Mouse (Mus musculus) olfactory bulb, adult 2 months (tissue): Measurements from ENCODE around the gene Abr.
A peak's percentile ranks its signal among the peaks of the same experiment; 100 is the strongest.

ENCODE experiments used
- CTCF ChIP-seq: fragments of 200-500 bp; IDR thresholded peaks from 2 replicates; pipeline ENCODE4 v1.5.1; 2012; ENCODE audit warnings: low read depth, mild to moderate bottlenecking, low read length, moderate library complexity; ENCODE audit not compliant: insufficient read depth
- POLR2A ChIP-seq: fragments of 200-500 bp; IDR thresholded peaks from 2 replicates; pipeline ENCODE4 v1.6.1; 2012; ENCODE audit warnings: mild to moderate bottlenecking, low read depth, low read length, moderate library complexity; ENCODE audit not compliant: insufficient read depth

DNA sequence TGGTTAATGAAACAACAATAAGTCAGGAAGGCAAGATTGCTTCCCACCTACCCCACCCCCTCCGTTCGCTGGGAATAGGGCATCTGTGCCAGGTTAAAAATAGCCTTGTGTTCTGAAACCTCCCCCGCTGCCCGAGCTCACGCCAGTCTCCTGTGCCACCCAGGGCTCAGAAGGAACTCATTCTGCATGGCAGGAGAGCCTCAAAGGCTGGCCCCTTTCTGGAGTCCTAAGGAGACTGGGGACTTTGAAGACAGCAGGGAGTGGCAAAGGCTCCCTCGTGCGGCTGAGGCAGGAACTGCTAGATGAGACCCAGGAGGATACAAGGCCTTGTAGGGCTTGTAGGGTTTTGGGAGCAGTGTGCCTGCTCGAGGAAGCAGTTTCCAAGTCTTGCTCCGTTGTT is 25.4 kb upstream of the Abr start:
- TF ChIP-seq CTCF (peak; percentile 90), POLR2A (no peak)
